ENCODE assay signal across 10 mouse cellular contexts in the genomic region with DNA sequence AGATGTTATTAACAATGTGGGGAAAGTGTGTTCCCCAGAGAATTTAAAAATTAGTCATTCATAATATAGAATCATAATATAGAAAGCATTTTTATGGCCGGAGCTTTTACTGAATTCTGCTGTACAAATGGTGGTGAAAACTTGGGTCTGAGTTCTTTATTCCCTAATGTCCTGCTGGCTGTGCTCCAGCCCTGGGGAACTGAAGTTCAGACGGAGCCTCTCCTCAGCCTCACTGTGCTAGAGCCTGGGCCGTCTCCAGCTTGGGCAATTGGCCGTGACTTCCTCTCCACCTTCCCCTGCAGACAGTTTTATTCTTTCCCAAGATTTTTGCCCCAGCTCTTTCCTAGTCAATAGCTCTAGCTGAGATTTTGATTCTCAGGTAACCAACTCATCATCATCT.
DNase-seq lines count a peak whose midpoint lies in the region.
"Had no signal": no experiment of that assay in that cellular context is flagged by ENCODE, and none has a peak within 500 bp of the region (broad histone marks: within the 10 kb centered on the region; RNA-seq: fewer than 3 reads in every experiment).

No protein-coding gene starts in this region.

- DNase-seq in cerebellum, adult 11-12 months, result peak; percentile 19
- DNase-seq in cerebellum, postnatal 4 days (ENCODE audit: low spot score in 2 of 2), result no peak
- DNase-seq in right cerebral cortex, postnatal 4 days, result peak; percentile 20
- DNase-seq in right cerebral cortex, adult 2 months (ENCODE audit: low spot score in 2 of 2), result no peak
- DNase-seq in heart, postnatal 4 days, result peak; percentile 58
- peak; percentile 15 for DNase-seq in skeletal muscle tissue, adult 2 months (ENCODE audit: low read depth, low spot score)
- DNase-seq in thymus, postnatal 36 days, result no peak
- DNase-seq in embryo, embryonic 10 days (ENCODE audit: low spot score), result no peak
- DNase-seq: B cell, adult 2 months; thymus, postnatal 25 days had no signal

Comparison
In these comparisons a context has a peak if more than half of its experiments do, and no peak if none do; other contexts are left out.
1. DNase-seq: peak in cerebellum, adult 11-12 months (single experiment), right cerebral cortex, postnatal 4 days (single experiment), heart, postnatal 4 days (single experiment) and skeletal muscle tissue, adult 2 months (single experiment); none in cerebellum, postnatal 4 days (0 of 2), right cerebral cortex, adult 2 months (0 of 2), thymus, postnatal 36 days (0 of 2) and embryo, embryonic 10 days (single experiment).